Mouse (Mus musculus): ENCODE measurements around the gene Tor2a.

Gene Tor2a

DNA sequence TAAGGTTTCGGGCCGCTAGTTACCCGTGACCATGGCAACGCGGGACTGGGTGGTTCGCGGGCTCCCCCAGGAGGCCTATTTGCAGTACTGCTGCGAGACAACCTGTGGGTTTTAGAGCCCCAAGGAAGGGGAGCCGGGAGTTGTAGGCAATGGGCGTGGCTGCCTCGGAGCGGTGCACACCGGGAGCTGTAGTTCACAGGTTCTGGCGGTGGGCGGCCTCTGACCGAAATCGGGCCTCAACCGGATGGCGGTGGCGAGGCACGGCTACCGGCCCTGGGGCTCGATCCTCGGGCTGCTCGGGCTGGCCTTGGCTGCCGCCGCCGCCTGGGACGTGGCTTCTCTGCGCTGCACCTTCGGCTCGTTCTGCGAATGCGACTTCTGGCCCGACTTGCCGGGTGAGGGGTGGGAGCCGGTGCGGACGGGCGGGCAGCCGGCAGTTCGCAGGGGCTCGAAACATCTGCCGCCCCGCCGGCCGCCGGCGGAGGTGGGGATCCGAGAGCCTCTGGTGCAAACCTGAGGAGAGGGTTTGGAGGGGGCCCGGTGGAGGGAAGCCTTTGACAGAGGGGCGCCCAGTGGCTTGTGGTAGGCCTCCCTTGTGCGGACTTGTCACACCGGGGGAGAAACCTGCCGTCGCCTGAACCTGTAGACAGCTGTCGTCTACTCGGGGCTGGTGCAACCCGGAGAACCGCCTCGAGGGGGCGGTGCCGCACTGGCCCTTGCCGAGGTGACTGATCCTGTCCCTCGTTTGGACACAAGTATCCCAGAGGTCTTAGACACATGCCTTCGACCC, at the start of gene Tor2a:
Tor2a (plus strand) TSS at position 179 of the 790 bp plus-strand sequence.
- DNase-seq = peak; percentile 98

DNA sequence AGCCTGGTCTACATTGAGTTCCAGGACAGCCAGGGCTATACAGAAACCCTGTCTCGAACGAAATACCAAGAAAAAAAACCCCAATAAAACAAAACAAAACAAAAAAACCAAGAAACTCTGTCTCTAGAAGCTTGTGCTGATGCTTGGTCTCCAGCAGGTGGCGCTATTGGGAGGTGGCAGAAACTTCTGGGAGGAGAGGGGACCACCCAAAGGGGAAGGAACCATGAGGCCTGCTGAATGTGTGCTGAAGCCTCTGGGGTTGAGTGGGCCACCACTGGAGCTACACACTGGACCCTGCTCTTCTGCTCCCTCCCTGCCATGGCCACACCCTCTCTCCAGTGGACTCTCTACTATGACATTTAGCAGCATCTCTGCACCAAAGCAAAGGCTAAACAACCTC, 48.4 kb upstream of the Tor2a start:
- peak; percentile 72 for DNase-seq

DNA sequence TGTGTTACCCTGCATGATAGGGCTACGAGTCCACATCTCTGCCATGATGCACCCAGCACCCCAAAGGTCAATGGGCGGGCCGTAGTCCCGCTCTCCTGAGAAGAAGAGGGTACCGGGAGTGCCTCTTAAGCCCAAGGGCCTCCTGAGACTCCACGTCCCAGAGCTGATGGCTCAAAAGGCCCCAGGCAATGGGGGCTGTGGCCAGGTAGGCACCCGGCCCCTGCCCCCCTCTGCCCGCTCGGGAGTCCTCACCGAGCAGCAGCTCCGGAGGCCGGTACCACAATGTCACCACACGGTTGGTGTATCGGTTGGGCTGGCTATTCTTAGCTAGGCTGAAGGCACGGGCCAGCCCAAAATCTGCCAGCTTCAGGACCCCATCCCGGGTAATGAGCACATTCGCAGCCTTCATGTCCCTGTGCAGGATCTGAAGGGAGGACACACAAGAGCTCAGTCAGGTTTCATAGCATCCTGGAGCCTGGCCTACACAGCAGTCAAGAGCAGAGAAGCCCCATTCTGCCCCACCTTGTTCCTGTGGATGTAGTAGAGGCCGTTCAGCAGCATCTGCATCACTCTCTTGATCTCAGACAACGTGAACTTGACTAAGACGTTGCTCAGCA, 47.4 kb upstream of the Tor2a start:
- no peak for DNase-seq

DNA sequence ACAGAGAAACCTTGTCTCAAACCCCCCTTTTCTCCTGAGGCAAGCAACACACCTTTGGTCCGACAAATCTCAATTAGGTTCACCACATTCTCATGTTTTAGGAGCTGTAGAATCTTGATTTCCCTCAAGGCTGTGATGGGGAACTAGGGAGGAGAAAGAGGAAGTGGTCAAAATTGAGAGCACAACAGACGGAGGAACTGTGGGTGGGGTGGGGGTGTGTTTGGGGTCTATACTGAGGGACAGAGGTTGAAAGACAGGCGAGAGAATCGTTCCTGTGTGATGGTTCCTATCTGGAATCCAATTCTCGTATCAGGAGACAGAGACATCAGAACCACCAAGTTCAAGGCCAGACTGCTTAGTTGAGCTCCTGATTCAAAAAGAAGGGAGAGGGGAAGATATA, 46.6 kb upstream of the Tor2a start:
- DNase-seq = no peak

DNA sequence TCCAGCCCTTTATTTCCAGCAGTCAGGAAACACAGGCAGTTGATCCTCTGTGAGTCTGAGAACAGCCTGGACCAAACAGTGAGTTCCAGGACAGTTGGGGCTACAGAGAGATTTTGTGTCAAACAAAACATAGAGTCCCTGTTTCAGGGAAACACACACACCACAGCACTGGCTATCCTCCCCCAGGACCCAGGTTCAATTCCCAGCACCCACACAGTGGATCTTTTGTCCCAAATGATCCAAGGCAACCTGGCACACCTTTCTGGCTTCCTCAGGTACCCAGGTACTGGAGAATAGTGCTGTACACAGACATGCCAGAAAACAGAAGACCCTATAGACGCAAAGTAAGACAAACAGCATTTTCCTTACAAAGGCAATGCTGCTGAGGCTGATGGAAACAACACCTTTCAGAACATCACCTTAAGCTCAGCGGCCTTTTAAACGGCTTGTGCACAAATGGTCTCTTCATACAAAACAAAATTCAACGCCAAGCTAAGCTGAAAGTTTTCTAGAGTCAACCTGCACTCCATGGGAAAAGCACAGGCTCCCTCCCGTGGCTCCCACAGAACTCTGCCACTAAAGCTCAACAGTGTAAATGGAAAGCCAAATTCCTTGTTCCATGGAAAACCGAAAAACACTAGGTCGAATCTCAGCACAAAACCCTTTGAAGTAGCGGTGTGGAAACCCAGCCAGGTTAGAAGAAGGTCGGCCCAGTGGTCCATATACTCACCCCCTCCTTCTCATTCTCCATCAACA, 45.6 kb upstream of the Tor2a start:
- DNase-seq = no peak

DNA sequence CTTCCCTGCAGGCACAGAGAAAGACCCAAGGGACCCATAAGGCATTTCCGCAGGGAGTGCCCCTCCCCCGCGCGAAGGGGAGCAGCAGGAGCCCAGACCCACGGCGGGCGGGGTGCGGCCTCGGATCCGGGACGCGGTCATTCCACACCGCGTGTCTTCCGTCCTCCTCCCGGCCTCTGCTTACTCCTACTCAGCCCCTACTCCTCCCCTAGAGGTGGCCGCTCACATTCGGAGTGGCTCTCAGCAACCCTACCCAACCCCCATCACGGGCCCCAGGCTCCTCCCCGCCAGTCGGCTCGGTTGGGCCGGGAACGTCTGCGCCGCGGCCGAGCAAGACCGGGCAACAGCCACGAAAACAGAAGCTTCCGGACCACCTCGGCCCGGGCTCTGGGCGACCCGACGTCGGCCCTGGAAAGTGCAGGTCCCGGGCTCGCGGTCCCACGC, 44.9 kb upstream of the Tor2a start:
- DNase-seq = peak; percentile 70

DNA sequence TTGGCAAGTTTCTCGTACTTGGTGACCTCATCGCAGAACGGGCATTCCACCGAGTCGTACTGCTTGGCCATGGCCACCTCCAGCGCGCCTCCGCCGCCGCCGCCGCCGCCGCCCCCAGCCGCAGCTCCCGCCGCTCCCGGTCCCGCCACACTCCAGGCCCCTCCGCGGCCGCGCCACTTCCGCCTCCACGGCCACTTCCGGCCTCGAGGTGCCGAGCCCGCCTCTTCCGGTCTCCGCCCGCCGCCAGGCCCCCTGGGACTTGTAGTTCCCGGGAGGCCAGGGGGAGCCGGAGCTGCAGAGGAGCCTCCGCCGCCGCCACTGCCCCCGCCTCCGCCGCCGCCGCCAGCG, 44.5 kb upstream of the Tor2a start:
- peak; percentile 97 for DNase-seq

DNA sequence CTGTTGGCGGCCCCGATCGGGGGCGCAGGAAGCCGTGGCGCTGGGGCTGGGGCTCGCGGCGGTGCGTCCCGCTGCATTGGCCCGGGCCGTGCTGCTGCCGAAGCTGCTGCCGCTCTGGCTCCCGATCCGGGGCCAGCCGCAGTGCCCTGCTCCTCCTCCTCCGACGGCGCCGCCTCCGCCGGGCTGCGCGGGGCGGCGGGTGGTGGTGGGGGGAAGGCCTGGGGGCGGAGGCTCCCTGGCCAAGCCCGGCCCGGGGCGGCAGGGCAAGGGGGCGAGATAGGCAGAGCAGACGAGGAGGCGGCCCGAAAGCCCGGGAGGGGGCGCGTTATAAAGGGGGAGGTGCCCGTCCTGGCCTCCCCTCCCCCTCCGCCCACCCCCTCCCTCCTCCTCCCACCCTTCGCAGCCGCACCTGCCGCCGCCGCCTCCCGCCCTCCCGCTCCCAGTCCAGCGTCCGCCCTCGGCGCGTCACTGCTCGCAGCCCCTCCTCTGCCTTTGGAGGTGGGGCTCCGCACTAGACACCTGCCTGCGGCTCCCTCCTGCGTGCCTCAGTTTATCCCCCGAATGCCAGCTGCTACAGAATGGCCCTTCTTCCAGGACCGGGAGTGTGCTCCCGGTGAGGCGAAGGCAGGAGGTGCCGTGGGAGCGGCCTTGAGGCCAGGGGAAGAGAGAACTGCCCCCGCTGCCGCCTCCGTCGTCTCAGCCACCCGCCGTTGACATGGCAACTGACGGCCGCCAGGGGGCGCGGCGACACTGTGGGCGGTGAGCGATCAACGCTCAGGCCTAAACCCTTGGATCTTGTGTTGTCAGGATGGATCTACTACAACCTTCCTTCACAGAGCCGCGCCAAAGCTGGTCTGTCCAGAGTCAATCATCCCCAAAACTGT, 43.9 kb upstream of the Tor2a start, which contains the start of gene Cdk9:
Cdk9 (minus strand) TSS at position 143 of the 884 bp plus-strand sequence.
- DNase-seq = peak; percentile 95

DNA sequence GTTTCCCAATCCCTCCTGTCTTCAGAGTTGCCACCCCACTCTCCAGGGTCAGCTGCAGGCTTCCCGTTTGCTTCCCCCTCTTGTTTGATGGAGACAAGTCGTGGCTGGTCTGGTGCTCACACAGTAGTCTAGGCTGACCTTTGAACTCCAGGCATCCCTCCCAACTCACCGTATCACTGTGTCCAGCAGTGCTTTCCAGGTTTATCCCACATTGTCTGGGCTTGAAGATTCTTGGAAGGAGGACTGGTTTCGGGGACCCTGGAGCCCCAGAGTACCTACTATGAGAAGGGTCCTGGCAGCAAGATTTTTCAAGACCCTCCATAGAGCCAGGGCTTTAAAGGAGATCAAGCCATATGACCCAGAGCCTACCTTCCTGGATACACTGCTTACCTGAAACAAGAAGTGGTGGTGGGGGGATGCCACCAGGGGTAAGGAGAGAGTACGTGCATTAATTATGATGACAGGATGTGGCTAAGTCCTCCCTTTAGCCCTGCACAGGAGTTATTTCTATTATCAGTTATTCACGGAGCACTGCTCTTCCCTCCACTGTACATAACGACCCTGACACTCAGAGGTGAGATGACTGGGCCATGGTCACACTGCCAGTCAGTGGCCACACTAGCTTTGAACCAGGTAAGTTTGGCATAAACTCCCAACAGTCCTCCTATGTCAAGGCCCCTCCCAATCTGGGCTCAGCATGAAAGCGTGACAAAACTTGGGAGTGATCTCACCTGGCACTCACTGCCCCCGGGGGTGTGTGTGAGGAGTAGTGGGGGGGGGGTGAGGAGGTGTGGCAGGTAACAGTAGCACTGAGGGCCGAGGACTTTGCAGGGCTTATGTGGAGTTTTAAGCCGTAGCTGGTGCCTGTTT, 42.7 kb upstream of the Tor2a start:
- no peak for DNase-seq

DNA sequence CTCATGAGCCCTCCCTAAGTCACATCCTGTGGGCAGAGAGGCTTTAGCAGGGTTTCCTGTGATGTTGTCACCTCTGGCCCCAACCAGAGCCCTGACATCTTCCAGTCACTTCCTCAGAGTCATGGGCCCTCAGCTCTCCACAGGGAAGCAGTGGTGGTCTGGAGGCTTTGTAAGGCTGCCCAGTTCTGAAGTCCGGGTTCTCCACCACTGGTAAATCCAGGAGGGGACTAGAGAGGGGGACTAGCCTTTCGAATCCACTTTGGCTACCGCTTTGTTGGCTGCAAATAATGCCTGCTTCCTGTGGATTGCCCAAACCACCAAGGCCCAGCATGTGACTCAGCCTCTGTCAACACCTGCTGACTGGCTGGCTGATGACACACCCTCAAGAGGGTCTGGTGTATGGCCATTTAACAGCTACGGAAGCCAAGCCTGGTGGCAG, 42.0 kb upstream of the Tor2a start:
- DNase-seq = peak; percentile 35

DNA sequence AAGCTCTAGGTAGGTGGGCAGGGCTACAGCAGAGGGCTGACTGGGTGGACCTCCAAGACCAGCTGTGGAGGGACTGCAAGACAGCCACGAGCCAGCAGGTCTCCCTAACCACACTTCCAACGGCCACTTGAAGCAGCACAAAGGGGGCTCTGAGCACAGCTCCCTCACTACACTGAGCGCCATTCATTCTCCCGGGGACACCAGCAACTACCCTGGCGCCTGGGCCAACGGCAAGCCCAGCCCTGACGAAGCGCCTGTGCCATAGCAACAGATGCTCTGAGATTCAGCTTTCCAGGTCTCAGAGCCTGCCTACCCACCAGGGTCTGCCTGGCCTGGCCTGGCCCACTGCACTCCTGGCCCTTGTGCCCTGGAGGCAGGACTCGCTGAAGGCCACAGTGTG, 38.3 kb upstream of the Tor2a start:
- no peak for DNase-seq

DNA sequence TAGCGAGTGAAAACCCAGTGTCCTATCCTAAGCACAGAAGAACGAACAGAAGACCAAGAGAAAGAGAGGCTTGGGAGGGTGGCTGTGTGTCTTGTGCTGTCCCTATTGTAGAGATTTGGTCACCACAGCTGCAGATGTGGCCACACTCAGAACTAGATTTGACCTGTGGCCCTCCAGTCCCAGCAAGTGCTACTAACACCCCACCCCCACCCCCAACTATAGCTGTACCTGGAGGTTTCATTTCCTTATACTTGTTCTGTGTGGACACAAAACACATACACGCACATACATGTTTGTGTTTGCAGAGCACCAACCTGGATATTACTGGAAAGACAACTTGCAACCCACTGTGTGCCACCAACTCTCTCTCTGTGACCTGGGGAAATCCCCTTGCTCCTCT, 37.0 kb upstream of the Tor2a start:
- DNase-seq = no peak

DNA sequence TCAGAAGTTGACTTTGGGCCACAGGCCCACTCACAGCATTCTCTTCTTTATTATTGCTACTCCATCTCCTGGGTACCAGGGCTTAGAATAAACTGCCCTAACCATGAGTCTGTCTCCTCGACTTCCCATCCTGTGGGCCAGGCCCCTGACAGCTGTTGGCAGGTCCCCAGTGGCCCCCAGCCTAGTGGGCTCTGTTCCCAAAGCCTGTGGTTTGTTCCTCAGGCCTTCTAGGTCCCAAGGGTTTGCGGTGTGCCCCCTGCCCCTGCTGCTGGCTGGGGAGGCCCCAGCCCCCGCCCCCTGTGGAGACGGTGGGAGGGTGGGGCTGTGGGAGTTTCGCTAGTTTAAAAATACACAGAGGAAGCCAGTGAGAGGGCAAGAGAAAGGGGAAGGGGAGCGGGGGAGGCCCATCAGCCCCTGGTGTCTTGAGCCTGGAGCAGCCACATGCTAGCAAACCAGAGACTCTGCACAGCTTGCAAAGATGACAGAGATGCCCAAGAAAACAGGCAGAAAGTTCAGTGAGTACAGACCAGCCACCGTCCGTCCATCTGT, 36.3 kb upstream of the Tor2a start, which contains the start of gene Sh2d3c:
Sh2d3c (plus strand) TSS at position 375 of the 549 bp plus-strand sequence.
- peak; percentile 78 for DNase-seq

DNA sequence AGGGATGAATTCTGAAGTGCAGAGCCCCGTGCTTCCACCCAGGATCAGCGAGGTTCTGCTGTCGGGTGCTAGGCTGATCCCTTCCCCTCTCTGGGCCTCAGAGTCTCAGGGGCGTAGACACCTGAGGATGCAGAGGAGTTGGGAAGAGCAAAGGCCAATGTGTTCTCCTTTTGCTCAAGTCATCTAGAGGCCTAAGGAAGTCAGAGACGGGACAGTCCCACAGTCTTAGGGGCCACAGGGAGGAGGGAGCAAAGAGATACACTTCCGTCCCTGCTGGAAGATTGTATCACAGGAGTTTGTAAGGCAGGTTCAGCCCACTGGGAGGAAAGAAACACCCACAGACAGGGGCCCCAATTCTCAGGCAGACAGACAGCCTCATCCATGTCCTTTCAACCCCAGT, 35.0 kb upstream of the Tor2a start:
- peak; percentile 52 for DNase-seq

DNA sequence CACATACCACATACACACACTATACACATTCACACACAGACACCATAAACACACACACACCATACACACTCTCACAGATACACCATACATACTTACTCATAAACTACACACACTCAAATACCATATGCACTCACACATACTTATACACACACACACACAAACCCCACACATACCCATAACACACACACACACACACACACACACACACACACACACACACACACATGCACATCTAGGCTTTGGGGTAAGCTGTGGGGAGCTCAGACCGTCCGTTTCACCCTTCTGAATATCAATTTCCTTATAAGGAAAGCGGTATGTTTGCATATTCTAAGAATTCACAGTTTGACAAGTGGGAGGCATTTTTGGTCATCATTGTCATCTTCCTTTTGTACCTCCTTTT, 34.5 kb upstream of the Tor2a start:
- DNase-seq = no peak

DNA sequence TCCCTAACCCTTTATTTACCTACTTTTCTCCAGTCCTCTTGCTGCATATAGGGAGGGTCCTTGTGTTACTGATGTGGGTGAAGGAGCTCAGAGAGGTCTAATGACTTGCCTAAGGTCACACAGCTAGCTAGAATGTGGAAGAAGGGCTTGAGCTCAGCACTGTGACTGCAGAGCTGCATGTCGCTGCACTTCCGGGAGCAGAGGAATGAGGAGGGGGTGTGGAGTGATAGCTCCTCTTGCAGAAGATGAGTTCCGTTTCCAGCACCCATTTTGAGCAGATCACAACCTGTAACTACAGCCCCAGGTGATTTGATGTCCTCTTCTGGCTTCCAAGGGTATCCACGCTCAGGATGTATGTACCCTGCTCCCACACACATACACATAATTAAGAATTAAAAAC, 32.9 kb upstream of the Tor2a start:
- no peak for DNase-seq

DNA sequence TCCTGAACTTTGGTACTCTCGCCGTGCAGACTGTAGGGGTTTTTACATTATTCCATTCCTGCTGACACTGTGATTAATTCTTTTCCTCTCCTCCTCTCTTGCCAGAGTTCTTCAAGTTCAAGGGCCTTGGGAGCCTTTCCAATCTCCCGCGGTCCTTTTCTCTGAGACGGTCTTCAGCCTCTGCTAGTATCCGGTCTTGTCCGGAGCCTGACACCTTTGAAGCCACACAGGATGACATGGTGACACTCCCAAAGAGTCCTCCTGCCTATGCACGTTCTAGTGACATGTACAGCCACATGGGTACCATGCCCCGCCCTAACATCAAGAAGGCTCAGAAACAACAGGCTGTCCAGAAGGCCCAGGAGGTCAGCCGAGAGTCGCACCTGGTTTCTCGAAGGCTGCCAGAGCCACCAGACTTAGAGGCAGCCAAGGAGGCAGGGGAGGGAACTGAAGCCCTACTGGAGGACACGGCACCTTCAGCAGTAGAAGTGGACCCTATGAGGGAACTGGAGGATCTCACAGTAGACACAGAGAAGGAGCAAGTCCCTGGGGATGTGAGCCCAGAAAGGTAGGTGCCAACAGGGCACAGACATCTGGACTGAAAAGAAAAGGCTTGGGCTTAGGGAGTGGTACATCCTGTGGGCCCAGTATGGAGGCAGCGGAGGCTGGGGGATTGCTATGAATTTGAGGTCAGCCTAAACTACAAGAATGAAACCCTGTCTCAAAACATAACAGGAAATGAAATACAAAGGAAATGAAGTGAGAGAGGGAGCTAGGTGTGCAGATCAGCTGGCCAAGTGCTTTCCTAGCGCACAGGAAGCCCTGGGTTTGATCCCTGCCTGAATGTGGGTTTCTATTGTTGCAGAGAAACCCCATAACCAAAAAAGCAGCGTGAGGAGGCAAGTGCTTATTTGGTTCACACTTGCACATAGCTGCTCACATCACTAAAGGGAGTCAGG, 31.9 kb upstream of the Tor2a start:
- peak; percentile 67 for DNase-seq

DNA sequence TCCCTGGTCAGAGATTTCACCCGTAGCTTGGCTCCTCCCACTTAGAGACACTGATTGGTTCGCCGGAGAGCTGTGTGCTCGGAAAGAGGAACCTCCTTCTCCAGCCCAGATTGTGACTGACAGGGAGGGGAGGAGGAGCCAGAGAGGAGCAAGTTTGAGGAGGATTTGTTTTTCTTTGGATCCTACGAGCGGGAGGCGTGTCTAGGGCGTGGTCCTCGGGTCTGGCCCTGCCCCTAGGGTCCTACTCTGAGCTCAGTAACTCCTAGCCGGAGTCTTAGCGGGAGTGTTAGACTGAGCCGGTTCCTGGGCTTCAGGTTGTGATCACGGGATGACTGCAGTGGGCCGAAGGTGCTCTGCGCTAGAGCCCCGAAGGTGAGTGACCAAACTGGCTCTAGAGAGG, 29.6 kb upstream of the Tor2a start:
- DNase-seq = peak; percentile 76

DNA sequence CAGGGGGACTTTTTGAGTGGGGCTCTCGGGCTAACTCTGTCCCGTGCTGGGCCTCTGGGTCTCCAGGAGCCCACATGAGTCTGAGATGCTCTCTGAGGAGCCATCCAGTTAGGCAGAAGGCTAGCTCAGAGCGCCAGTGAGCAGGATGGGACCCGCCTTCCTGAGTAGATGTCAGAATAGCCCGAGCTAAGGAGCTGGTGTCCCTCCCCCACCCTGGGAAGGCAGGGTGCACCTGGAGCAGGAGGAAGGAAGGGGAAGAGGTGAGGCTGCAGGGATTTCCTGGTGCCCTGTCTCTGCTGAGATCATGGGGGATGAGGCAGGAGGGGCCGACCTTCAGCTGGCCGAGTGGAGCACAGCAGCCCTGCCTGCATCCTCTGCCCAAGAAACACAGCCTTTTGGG, 28.6 kb upstream of the Tor2a start:
- DNase-seq = no peak

DNA sequence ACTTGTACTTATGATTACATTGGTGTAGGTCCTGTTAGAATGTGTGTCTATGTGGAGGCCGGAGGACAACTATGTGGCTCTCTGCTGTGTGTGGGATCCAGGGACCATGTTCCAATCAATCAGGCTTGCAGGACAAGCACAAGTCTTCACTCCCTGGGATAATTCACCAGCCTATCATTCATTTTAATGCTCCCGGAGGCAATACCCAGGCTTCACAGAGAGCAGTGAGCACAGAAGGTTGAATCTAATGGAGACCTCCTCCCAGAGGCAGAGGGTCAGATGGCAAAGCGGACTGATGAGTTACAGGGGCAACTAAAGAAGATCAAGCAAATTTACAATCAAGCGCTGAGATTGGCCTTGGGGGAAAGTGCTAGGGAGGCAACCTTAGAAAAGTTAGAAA, 27.5 kb upstream of the Tor2a start:
- DNase-seq = no peak

Data from thymus, postnatal 25 days (tissue).